9 mouse cellular contexts compared by ENCODE assay signal in genomic region chr6:94281606-94282280, GRCm38 (mm10). TPM values are rescaled to one million over a fixed set of nuclear protein-coding genes. Genes with fewer than 3 reads are reported as not detected.
DNase-seq lines count a peak whose midpoint lies in the region; ATAC-seq and TF ChIP-seq lines count a peak whose summit lies in the region.
"Had no signal": no experiment of that assay in that cellular context is flagged by ENCODE, and none has a peak within 500 bp of the region (broad histone marks: within the 10 kb centered on the region; RNA-seq: fewer than 3 reads in every experiment).

No protein-coding gene starts in this region.

- ATAC-seq in kidney, embryonic 14.5 days (ENCODE audit: low FRiP score, low TSS enrichment), result no peak
- no peak for ATAC-seq in heart, embryonic 15.5 days (replicated peaks; ENCODE audit: insufficient number of reproducible peaks, insufficient read depth, low FRiP score, low read depth)

- H3K27ac ChIP-seq in kidney, embryonic 14.5 days (ENCODE audit: low read depth, low read length), result no peak overlapping the region
- H3K27ac ChIP-seq in heart, embryonic 15.5 days, result peak overlapping the region; percentile 98

- H3K27me3 ChIP-seq in kidney, embryonic 14.5 days (ENCODE audit: control insufficient read depth, insufficient read depth, low read length), result no peaks in the 10 kb centered on the region
- H3K27me3 ChIP-seq in heart, embryonic 15.5 days, result no peaks in the 10 kb centered on the region
- no peaks in the 10 kb centered on the region for H3K27me3 ChIP-seq in myocyte (ENCODE audit: control insufficient read depth, insufficient read depth, insufficient read length)
- H3K27me3 ChIP-seq: Patski had no signal

- peak overlapping the region; percentile 88 for H3K4me3 ChIP-seq in kidney, embryonic 14.5 days (ENCODE audit: low read length)
- peak overlapping the region; percentile 76 for H3K4me3 ChIP-seq in heart, embryonic 15.5 days
- peak overlapping the region; percentile 71 for H3K4me3 ChIP-seq in myocyte

- intact Hi-C loops in left cerebral cortex, postnatal 4 days (cut with DNase I), result loop anchor here (5.0 to 10.0 kb wide), 2 partner anchors 183 to 199 kb away; no protein-coding TSS in a partner anchor

- H3K4me2 ChIP-seq in kidney, embryonic 14.5 days (replicated peaks; ENCODE audit: low read depth, low read length), result peak overlapping the region; percentile 92
- peak overlapping the region; percentile 96 for H3K4me2 ChIP-seq in heart, embryonic 15.5 days
- H3K4me2 ChIP-seq in myocyte (ENCODE audit: low read depth), result peak overlapping the region; percentile 84

- peaks cover 31% of the 10 kb centered on the region for H3K79me2 ChIP-seq in myocyte (ENCODE audit: control insufficient read depth, insufficient read depth)

- no peaks in the 10 kb centered on the region for H3K9me3 ChIP-seq in kidney, embryonic 14.5 days (ENCODE audit: control insufficient read depth, low read length)
- no peaks in the 10 kb centered on the region for H3K9me3 ChIP-seq in heart, embryonic 15.5 days (replicated peaks)

- peak overlapping the region; percentile 88 for H3K9ac ChIP-seq in kidney, embryonic 14.5 days (ENCODE audit: low read depth, low read length)
- peak overlapping the region; percentile 83 for H3K9ac ChIP-seq in heart, embryonic 15.5 days

- DNase-seq in kidney, postnatal 14 days, result no peak
- peak; percentile 67 for DNase-seq in embryo, embryonic 10 days (ENCODE audit: low spot score)
- DNase-seq in left cerebral cortex, postnatal 4 days, result peak; percentile 11
- DNase-seq in ovary, postnatal 14 days (ENCODE audit: low spot score), result no peak
- DNase-seq in T-cell, adult 2 months (ENCODE audit: low spot score), result no peak

- 7% methylated on average over 17 of the region's 17 CpGs for WGBS in kidney, embryonic 14.5 days
- WGBS in heart, embryonic 15.5 days, result 4% methylated on average over 17 of the region's 17 CpGs

- TF ChIP-seq POLR2A in myocyte (IDR thresholded peaks at IDR 0.05; ENCODE audit: insufficient read length, low read depth), result no peak

- H3ac ChIP-seq in myocyte (ENCODE audit: control insufficient read depth, insufficient read length), result no peak overlapping the region

- peaks cover 16% of the 10 kb centered on the region for H3K4me1 ChIP-seq in kidney, embryonic 14.5 days (ENCODE audit: control insufficient read depth, insufficient read depth, low read length)
- H3K4me1 ChIP-seq in heart, embryonic 15.5 days (replicated peaks), result peaks cover 34% of the 10 kb centered on the region

- H3K36me3 ChIP-seq in kidney, embryonic 14.5 days (ENCODE audit: control insufficient read depth, insufficient read depth, low read length), result no peaks in the 10 kb centered on the region
- no peaks in the 10 kb centered on the region for H3K36me3 ChIP-seq in heart, embryonic 15.5 days
- no peaks in the 10 kb centered on the region for H3K36me3 ChIP-seq in myocyte (ENCODE audit: control insufficient read depth, insufficient read depth)

TF ChIP-seq in myocyte, 11 proteins besides CTCF, POLR2A, EP300 and RAD21:
- TF ChIP-seq SRF (IDR thresholded peaks at IDR 0.05; ENCODE audit: control insufficient read depth, insufficient read length, low read depth) (no peak), POLR2AphosphoS2 (IDR thresholded peaks at IDR 0.05; ENCODE audit: insufficient read length, low read depth) (no peak), REST (IDR thresholded peaks at IDR 0.05; ENCODE audit: insufficient read depth, insufficient read length) (no peak)

RNA-seq across cellular contexts. Expression of gene Magi1, which starts 2.0 kb away (rescaled TPM):
- polyA plus RNA-seq in kidney, embryonic 14.5 days (2014; fragmentation: Nextera tagmentation; extraction: Ambion mirVana), result 10.6 and 10.9 TPM in 2 replicates
- 6.7 and 7.5 TPM in 2 replicates for polyA plus RNA-seq in heart, embryonic 15.5 days (2015; fragmentation: Nextera tagmentation; extraction: Ambion mirVana)
- total RNA-seq in left cerebral cortex, postnatal 4 days (2021), result 10 to 100 TPM; 87.2 to 87.4 TPM
- 3.4 TPM for polyA plus RNA-seq in myocyte (2012; fragmentation: generic; extraction: Trizol)

Comparison
In these comparisons a context has a peak if more than half of its experiments do, and no peak if none do; other contexts are left out.
1. DNase-seq: peak in embryo, embryonic 10 days (single experiment) and left cerebral cortex, postnatal 4 days (single experiment); none in kidney, postnatal 14 days (single experiment), ovary, postnatal 14 days (single experiment) and T-cell, adult 2 months (single experiment).
2. Peak in every context shown above with its lines, with median percentiles within 50 percentile points of each other: H3K4me2 ChIP-seq and H3K4me3 ChIP-seq.